Mouse (Mus musculus) embryonic facial prominence, embryonic 12.5 days (tissue): Measurements from ENCODE around the gene Xpnpep1. TPM values are rescaled to one million over a fixed set of nuclear protein-coding genes. Genes with fewer than 3 reads are reported as not detected.
A peak's percentile ranks its signal among the peaks of the same experiment; 100 is the strongest.

Source experiments
- ATAC-seq: fragments of 200-750 bp; cut with Nextera tagmentation; 2 replicates; pipeline ENCODE4 v1.8.0; 2017; ENCODE audit not compliant: insufficient number of reproducible peaks, insufficient read depth, low FRiP score, low TSS enrichment
- H3K27ac ChIP-seq: fragments of 300-500 bp; sonication (generic); 2 replicates; pipeline ENCODE4 v1.5.1; 2016; ENCODE audit warnings: mild to moderate bottlenecking
- H3K27me3 ChIP-seq: fragments of 300-500 bp; sonication (generic); 2 replicates; pipeline ENCODE4 v1.6.1; 2016; ENCODE audit warnings: mild to moderate bottlenecking, moderate library complexity
- H3K36me3 ChIP-seq: fragments of 300-500 bp; sonication (generic); 2 replicates; pipeline ENCODE4 v1.6.1; 2016; ENCODE audit warnings: mild to moderate bottlenecking
- H3K4me1 ChIP-seq: fragments of 300-500 bp; sonication (generic); 2 replicates; pipeline ENCODE4 v1.6.1; 2016
- H3K4me2 ChIP-seq: fragments of 300-500 bp; sonication (generic); replicated peaks from 2 replicates; pipeline ENCODE4 v1.6.1; 2016; ENCODE audit warnings: mild to moderate bottlenecking, moderate library complexity
- H3K4me3 ChIP-seq: fragments of 300-500 bp; sonication (generic); 2 replicates; pipeline ENCODE4 v1.5.1; 2016; ENCODE audit warnings: mild to moderate bottlenecking
- H3K9ac ChIP-seq: fragments of 300-500 bp; sonication (generic); 2 replicates; pipeline ENCODE4 v1.6.1; 2016; ENCODE audit warnings: mild to moderate bottlenecking, moderate library complexity
- H3K9me3 ChIP-seq: fragments of 300-500 bp; sonication (generic); 2 replicates; pipeline ENCODE4 v1.6.1; 2016; ENCODE audit warnings: mild to moderate bottlenecking, moderate library complexity
- WGBS: fragments of 180-500 bp; shearing (Covaris S2); methylation state at CpG from one replicate; pipeline ENCODE4 v1.1.7; 2016; 5-methylcytosine and 5-hydroxymethylcytosine counted together
- microRNA-seq: library from miRNA; unstranded; fragments of <30 nt; microRNA quantifications from one replicate; pipeline ENCODE4, GENCODE M21; 2017
- polyA plus RNA-seq: library from polyadenylated mRNA; unstranded; fragments of >200 nt; fragmentation: Nextera tagmentation; extraction: Ambion mirVana; gene quantifications from 2 replicates; pipeline ENCODE4 v1.2.1, GENCODE M21; 2016

The Xpnpep1 gene
- polyA plus RNA-seq, 1 experiment from 2014 or later: 167 TPM

DNA sequence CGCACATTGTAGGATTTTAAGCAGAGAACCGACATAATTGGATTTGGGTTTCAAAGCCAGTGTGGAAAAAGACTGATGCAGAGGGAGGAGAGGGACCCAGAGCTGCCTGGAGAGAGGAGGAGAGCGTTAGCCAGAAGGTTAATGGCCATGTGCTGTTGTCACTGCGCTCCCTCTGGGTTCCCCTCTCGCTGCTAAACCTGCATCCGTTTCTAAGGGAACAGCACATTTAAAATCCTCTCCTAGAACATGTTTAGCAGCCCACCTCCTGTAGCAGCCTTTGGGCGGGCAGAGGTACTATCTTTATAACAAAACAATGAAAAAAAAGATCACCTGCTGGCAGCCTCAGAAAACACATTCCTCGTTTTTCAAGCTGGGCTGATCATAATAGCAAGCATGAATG is 73.7 kb downstream of the Xpnpep1 start:
- no peak for ATAC-seq
- Histone ChIP-seq H3K9ac (no peak overlapping the region), H3K27me3 (no peaks in the 10 kb centered on the region), H3K27ac (no peak overlapping the region), H3K9me3 (no peaks in the 10 kb centered on the region), H3K4me1 (no peaks in the 10 kb centered on the region), H3K4me2 (no peak overlapping the region), H3K36me3 (no peaks in the 10 kb centered on the region), H3K4me3 (no peak overlapping the region)
- 62% methylated on average over 8 of the region's 8 CpGs for WGBS

GRCm38 (mm10) chr19:52962745-52963144 is 77.3 kb downstream of the Xpnpep1 start:
- H3K27me3 ChIP-seq: no peaks in the 10 kb centered on the region
- H3K4me2 ChIP-seq: no peak overlapping the region
- no peak overlapping the region for H3K4me3 ChIP-seq
- no peak overlapping the region for H3K9ac ChIP-seq
- H3K36me3 ChIP-seq: no peaks in the 10 kb centered on the region
- no peak overlapping the region for H3K27ac ChIP-seq
- WGBS: 79% methylated on average over 2 of the region's 2 CpGs
- H3K4me1 ChIP-seq: no peaks in the 10 kb centered on the region
- no peak for ATAC-seq
- no peaks in the 10 kb centered on the region for H3K9me3 ChIP-seq

- H3K27ac ChIP-seq: no peak overlapping the region
These were observed 117.1 kb downstream of the Xpnpep1 start for GRCm38 (mm10) chr19:52922678-52923495.

GRCm38 (mm10) chr19:52904182-52904581 is 135.8 kb downstream of the Xpnpep1 start:
- no peak for ATAC-seq
- no peaks in the 10 kb centered on the region for H3K36me3 ChIP-seq
- H3K27me3 ChIP-seq: no peaks in the 10 kb centered on the region
- WGBS: 27% methylated on average over 2 of the region's 2 CpGs
- no peaks in the 10 kb centered on the region for H3K4me1 ChIP-seq
- H3K4me2 ChIP-seq: no peak overlapping the region
- H3K27ac ChIP-seq: no peak overlapping the region
- no peak overlapping the region for H3K9ac ChIP-seq
- no peaks in the 10 kb centered on the region for H3K9me3 ChIP-seq
- no peak overlapping the region for H3K4me3 ChIP-seq

More at GRCm38 (mm10) chr19:52922678-52923495, 117.1 kb downstream of the Xpnpep1 start:
- Histone ChIP-seq H3K4me1 (0 out of 2 replicates have a peak, but pooled peaks cover 2% of the 10 kb centered on the region), H3K27me3 (no peaks in the 10 kb centered on the region; the same call in 1 of the 2 replicates), H3K4me2 (peak overlapping the region; percentile 40), H3K9ac (no peak overlapping the region), H3K4me3 (no peak overlapping the region), H3K36me3 (no peaks in the 10 kb centered on the region), H3K9me3 (no peaks in the 10 kb centered on the region)
- ATAC-seq: no peak
- WGBS: 11% methylated on average over 25 of the region's 25 CpGs

DNA sequence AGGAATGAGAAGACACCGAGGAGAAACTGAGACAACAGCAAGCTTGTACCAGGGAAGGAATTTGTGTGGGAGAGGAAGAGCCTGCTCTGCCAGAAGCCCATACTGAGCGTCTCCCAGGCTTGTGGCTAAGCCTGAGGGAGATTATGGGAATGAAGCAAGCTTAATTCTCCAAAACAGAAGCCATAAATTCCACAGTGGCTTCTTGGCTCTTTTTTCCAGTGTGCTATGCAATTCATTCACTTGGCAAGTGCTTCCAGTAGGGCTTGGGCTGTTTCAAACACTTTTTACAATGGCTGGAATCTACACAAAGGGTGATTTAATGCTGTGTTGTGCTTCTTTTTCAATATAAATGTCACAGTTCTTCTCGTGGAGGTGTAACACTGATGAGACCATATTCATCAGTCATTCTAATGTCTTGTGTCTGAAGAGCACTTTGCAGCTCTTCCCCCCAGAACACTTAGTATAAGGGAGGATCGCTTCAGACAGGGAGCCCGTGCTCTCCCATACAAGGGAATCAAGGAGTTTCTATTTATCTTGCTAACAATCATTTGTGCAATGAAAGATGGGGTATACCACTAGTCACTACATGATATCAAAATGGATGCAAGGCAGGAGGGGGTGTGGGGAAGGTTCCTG is 148.1 kb downstream of the Xpnpep1 start:
- no peaks in the 10 kb centered on the region for H3K4me1 ChIP-seq
- no peaks in the 10 kb centered on the region for H3K36me3 ChIP-seq
- no peaks in the 10 kb centered on the region for H3K9me3 ChIP-seq
- no peak overlapping the region for H3K9ac ChIP-seq
- no peak for ATAC-seq
- H3K27ac ChIP-seq: no peak overlapping the region
- 74% methylated on average over 5 of the region's 5 CpGs for WGBS
- no peak overlapping the region for H3K4me3 ChIP-seq
- H3K4me2 ChIP-seq: no peak overlapping the region
- H3K27me3 ChIP-seq: no peaks in the 10 kb centered on the region

Small RNA genes lying within 50 kb of the gene (microRNA-seq; reads per million reads assigned to microRNA genes)
- gene Mir6407: not detected

Other genes with a start within 250 kb of the Xpnpep1 start
- 83.4 and 90.5 TPM in 2 replicates for gene Add3, start 100.2 kb upstream of the Xpnpep1 start, polyA plus RNA-seq